Comparison of ENCODE assay signal across 8 mouse cellular contexts in the genomic region with DNA sequence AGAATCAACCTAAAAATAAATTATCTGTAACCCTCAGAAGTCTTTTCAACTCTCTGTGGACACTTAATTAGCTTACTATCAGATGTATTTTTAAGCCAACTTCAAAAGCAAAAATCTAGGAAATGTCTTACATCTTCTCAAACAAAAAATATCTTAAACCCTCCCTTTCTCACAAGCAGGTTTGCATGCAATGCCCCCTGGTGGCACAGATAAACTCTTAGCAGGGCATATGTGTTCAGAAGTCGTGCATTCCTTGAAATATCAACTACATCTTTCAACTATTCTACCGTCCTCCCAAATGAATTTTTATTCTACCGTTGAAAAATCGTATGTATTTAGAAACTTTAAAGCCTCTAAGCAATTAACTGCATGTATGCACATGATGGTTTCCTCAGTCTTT. TPM values are rescaled to one million over a fixed set of nuclear protein-coding genes. Genes with fewer than 3 reads are reported as not detected.
A peak's percentile ranks its signal among the peaks of the same experiment; 100 is the strongest.
DNase-seq lines count a peak whose midpoint lies in the region; ATAC-seq and TF ChIP-seq lines count a peak whose summit lies in the region.

No protein-coding gene starts in this region.

- no peaks in the 10 kb centered on the region for H3K36me3 ChIP-seq in midbrain, postnatal 0 days (ENCODE audit: insufficient read depth, low read length)
- no peaks in the 10 kb centered on the region for H3K36me3 ChIP-seq in midbrain, embryonic 16.5 days (ENCODE audit: control insufficient read depth, insufficient read depth, low read length)
- 0 out of 2 replicates have a peak, but pooled peaks cover 5% of the 10 kb centered on the region for H3K36me3 ChIP-seq in kidney, embryonic 15.5 days

- H3K4me2 ChIP-seq in midbrain, postnatal 0 days (ENCODE audit: low read depth, low read length, poor library complexity, severe bottlenecking) = no peak overlapping the region
- H3K4me2 ChIP-seq in midbrain, embryonic 16.5 days (ENCODE audit: low read length) = no peak overlapping the region
- 0 out of 2 replicates have a peak overlapping the region, but pooled peaks have one; percentile 35 for H3K4me2 ChIP-seq in kidney, embryonic 15.5 days

- no peak for ATAC-seq in midbrain, postnatal 0 days (ENCODE audit: low FRiP score)
- no peak for ATAC-seq in midbrain, embryonic 16.5 days
- no peak for ATAC-seq in kidney, embryonic 15.5 days (replicated peaks; ENCODE audit: low FRiP score)
- no peak for ATAC-seq in monocyte, adult 5-6 weeks (replicated peaks; ENCODE audit: insufficient number of reproducible peaks, low FRiP score, low TSS enrichment, poor library complexity, severe bottlenecking)

- 52% methylated on average over 4 of the region's 4 CpGs for WGBS in midbrain, postnatal 0 days
- 61% methylated on average over 4 of the region's 4 CpGs for WGBS in midbrain, embryonic 16.5 days
- 35% methylated on average over 4 of the region's 4 CpGs for WGBS in kidney, embryonic 15.5 days

- no peak overlapping the region for H3K4me3 ChIP-seq in midbrain, postnatal 0 days (ENCODE audit: low read depth, low read length)
- H3K4me3 ChIP-seq in midbrain, embryonic 16.5 days (ENCODE audit: low read depth, low read length) = no peak overlapping the region
- H3K4me3 ChIP-seq in kidney, embryonic 15.5 days (replicated peaks) = no peak overlapping the region

- no peaks in the 10 kb centered on the region for H3K4me1 ChIP-seq in midbrain, postnatal 0 days (ENCODE audit: insufficient read depth, low read length)
- no peaks in the 10 kb centered on the region for H3K4me1 ChIP-seq in midbrain, embryonic 16.5 days (ENCODE audit: control insufficient read depth, insufficient read depth, low read length)
- peaks cover 18% of the 10 kb centered on the region for H3K4me1 ChIP-seq in kidney, embryonic 15.5 days

- DNase-seq in embryo, embryonic 10 days (ENCODE audit: low spot score) = peak; percentile 71
- DNase-seq in embryo, embryonic 9.5 days (ENCODE audit: extremely low spot score) = no peak
- peak; percentile 73 for DNase-seq in midbrain, postnatal 0 days (ENCODE audit: low spot score)
- DNase-seq in c-Kit-positive CD71-negative TER-119-negative erythroid progenitor cells, embryonic 14.5 days (ENCODE audit: low read depth) = peak; percentile 30
- DNase-seq in lung, postnatal 25 days (ENCODE audit: low spot score) = peak; percentile 55

- no peaks in the 10 kb centered on the region for H3K9me3 ChIP-seq in midbrain, postnatal 0 days (ENCODE audit: low read length)
- H3K9me3 ChIP-seq in midbrain, embryonic 16.5 days (replicated peaks; ENCODE audit: control insufficient read depth, low read length, poor library complexity, severe bottlenecking) = no peaks in the 10 kb centered on the region
- no peaks in the 10 kb centered on the region for H3K9me3 ChIP-seq in kidney, embryonic 15.5 days (replicated peaks)

- peak; percentile 88 for TF ChIP-seq CTCF in midbrain, postnatal 0 days (IDR thresholded peaks at IDR 0.05)

- H3K27me3 ChIP-seq in midbrain, postnatal 0 days (ENCODE audit: insufficient read depth, low read length) = no peaks in the 10 kb centered on the region
- no peaks in the 10 kb centered on the region for H3K27me3 ChIP-seq in midbrain, embryonic 16.5 days (ENCODE audit: control insufficient read depth, insufficient read depth, low read depth, low read length)
- H3K27me3 ChIP-seq in kidney, embryonic 15.5 days = no peaks in the 10 kb centered on the region

- H3K9ac ChIP-seq in midbrain, postnatal 0 days (replicated peaks; ENCODE audit: low read length, poor library complexity, severe bottlenecking) = no peak overlapping the region
- no peak overlapping the region for H3K9ac ChIP-seq in midbrain, embryonic 16.5 days (ENCODE audit: low read depth, low read length)
- no peak overlapping the region for H3K9ac ChIP-seq in kidney, embryonic 15.5 days

- H3K27ac ChIP-seq in midbrain, postnatal 0 days (ENCODE audit: low read depth, low read length) = no peak overlapping the region
- H3K27ac ChIP-seq in midbrain, embryonic 16.5 days (ENCODE audit: low read length) = no peak overlapping the region
- no peak overlapping the region for H3K27ac ChIP-seq in kidney, embryonic 15.5 days

RNA-seq across cellular contexts. Expression of a gene that starts 39.1 kb away (rescaled TPM):
- 27.2 and 39.2 TPM in 2 replicates for total RNA-seq in midbrain, postnatal 0 days (2014; rRNA removed)
- polyA plus RNA-seq in midbrain, postnatal 0 days (2015; fragmentation: Nextera tagmentation; extraction: Ambion mirVana) = 57.5 and 63.2 TPM in 2 replicates
- polyA plus RNA-seq in midbrain, embryonic 16.5 days (2015; fragmentation: Nextera tagmentation; extraction: Ambion mirVana) = 58.4 and 64.7 TPM in 2 replicates
- 132 and 133 TPM in 2 replicates for polyA plus RNA-seq in kidney, embryonic 15.5 days (2015; fragmentation: Nextera tagmentation; extraction: Ambion mirVana)
- total RNA-seq in monocyte, adult 5-6 weeks (2017) = 26.2 to 37.9 TPM (median 30.1 TPM) in 3 replicates
